Mouse (Mus musculus): ENCODE data around the gene 4930444G20Rik. TPM values are rescaled to one million over a fixed set of nuclear protein-coding genes. Genes with fewer than 3 reads are reported as not detected.

4930444G20Rik gene
- not detected in 2 replicates for polyA plus RNA-seq (2012; ENCODE audit: low replicate concordance)

DNA sequence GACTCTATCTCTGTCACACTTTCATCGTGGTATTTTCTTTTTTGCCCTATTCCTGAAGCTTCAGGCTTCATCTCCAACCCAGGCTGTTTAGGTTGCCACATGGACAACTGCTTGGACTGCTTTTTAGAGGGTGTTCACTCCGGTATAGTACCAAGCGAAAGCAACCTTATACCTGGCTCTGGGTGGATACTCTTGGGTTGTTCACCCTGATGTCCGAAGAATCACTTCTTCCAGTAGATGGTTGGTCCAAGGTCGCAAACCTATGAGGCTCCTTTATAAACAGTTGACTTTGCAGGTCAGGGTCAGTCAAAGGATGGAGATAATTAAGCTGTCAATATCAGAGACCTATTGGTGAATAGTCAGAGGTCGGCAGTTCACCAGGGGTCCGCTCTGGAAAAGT, at the start of gene 4930444G20Rik:
TSS of gene 4930444G20Rik (minus strand) at position 101 of the 400 bp plus-strand sequence.

Other genes with a start within 250 kb of the 4930444G20Rik start
- 9.4 and 11.3 TPM in 2 replicates for gene Sgk1, start 185.9 kb downstream of the 4930444G20Rik start, polyA plus RNA-seq (2012; ENCODE audit: low replicate concordance)
- 0.68 and 2.4 TPM in 2 replicates for gene E030030I06Rik, start 81.2 kb upstream of the 4930444G20Rik start, polyA plus RNA-seq (2012; ENCODE audit: low replicate concordance)
- not detected in 2 replicates for gene Raet1e, start 90.5 kb upstream of the 4930444G20Rik start, polyA plus RNA-seq (2012; ENCODE audit: low replicate concordance)
- 0.26 and 0.38 TPM in 2 replicates for gene H60b, start 90.5 kb upstream of the 4930444G20Rik start, polyA plus RNA-seq (2012; ENCODE audit: low replicate concordance)